Mouse (Mus musculus): ENCODE measurements at regions not wholly inside any gene's neighbourhood (a gene's known extent, or its start where the extent isn't known, plus 50 kb on each side); places are given as distances from the start of the nearest gene placed in this dataset.
"Not testable (repeated sequence)": the region's sequence is repeated elsewhere in the genome, so short reads cannot be mapped to it uniquely, and the experiment has no call there.

- H3K27me3 ChIP-seq (replicated peaks); H3K4me1 ChIP-seq; H3K4me2 ChIP-seq; H3K9me3 ChIP-seq; H3K27ac ChIP-seq; H3K36me3 ChIP-seq; H3K9ac ChIP-seq; H3K4me3 ChIP-seq (replicated peaks): not testable (repeated sequence)
- WGBS: 65% methylated on average over 2 of the region's 2 CpGs
- peak; percentile 43; the same call in 1 of the 2 replicates for ATAC-seq (ENCODE audit: insufficient read depth, low FRiP score, low read depth)
These were observed 263.0 kb downstream of the Nfkbiz start for GRCm38 (mm10) chr16:55575609-55576283.

- Histone ChIP-seq H3K9me3 (no peaks in the 10 kb centered on the region), H3K27ac (no peak overlapping the region), H3K9ac (no peak overlapping the region), H3K4me2 (no peak overlapping the region), H3K4me1 (0 out of 2 replicates have a peak, but pooled peaks cover 3% of the 10 kb centered on the region), H3K27me3 (replicated peaks) (no peaks in the 10 kb centered on the region), H3K4me3 (replicated peaks) (no peak overlapping the region), H3K36me3 (no peaks in the 10 kb centered on the region)
- no peak; the same call in 1 of the 2 replicates for ATAC-seq (ENCODE audit: insufficient read depth, low FRiP score, low read depth)
- WGBS: 46% methylated on average over 7 of the region's 7 CpGs
These were observed 267.6 kb downstream of the Nfkbiz start for GRCm38 (mm10) chr16:55571106-55571505.

DNA sequence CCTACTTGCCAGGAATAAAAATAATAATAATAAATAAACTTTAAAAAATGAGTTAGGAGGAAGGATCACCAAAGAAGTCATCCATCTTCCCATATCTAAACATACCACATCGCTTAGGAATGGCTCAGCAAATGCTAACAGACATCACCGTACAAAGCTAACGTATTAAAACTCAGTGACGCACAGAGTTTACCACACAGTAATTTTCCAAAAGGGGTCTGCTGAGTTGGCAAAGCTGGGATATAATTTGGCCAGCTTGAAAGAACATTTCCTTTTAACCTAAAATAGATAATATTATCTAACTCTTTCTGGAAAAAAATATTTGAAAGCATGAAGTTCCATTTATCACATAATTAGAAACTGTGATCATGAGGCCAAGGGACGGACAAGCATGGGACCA lies 268.6 kb downstream of the Nfkbiz start:
- Histone ChIP-seq H3K27ac (no peak overlapping the region), H3K27me3 (replicated peaks) (no peaks in the 10 kb centered on the region)
- WGBS: 54% methylated on average over 5 of the region's 5 CpGs

DNA sequence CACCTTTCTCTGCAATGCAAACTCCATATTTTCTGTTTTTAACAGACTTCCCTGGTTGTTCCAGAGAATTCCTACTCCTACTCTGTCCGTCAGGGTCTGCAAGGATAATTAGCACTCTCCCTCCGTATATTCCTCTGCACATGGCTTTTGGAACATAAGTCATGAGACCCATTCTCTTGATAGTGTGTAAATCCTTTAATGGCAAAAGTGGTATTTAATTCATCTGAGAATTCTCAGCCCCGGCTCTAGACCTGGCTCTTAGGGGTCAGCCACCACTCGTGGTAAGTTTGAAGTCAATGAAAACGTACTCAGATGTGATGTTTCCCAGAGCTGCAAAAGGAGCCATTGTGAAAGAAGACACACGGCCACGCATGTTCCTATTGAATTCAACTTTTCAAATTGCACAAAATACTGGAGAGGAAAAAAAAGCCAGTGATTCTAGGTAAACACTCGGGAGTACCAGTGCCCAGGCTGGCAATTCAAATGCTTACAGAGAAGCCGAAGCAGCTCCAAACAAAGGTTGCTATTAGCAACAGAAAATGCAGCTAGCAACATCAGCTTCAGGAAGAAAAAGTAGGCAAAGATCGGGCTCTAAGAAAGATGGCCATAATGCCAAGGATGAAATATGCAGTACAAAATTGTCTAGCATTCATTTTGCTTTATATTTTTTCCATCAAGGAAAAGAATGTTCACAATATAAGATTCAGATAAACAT lies 258.2 kb upstream of the Zpld1 start:
- no peak overlapping the region for H3K27ac ChIP-seq
- ATAC-seq (ENCODE audit: insufficient read depth, low FRiP score, low read depth): no peak
- WGBS: 36% methylated on average over 10 of the region's 10 CpGs
- no peak overlapping the region for H3K4me2 ChIP-seq
- H3K27me3 ChIP-seq (replicated peaks): no peaks in the 10 kb centered on the region
- H3K36me3 ChIP-seq: no peaks in the 10 kb centered on the region
- no peak overlapping the region for H3K4me3 ChIP-seq (replicated peaks)
- 0 out of 2 replicates have a peak, but pooled peaks cover 2% of the 10 kb centered on the region for H3K4me1 ChIP-seq
- no peaks in the 10 kb centered on the region for H3K9me3 ChIP-seq
- H3K9ac ChIP-seq: no peak overlapping the region

More for the DNA sequence above, 268.6 kb downstream of the Nfkbiz start:
- Histone ChIP-seq H3K9me3 (no peaks in the 10 kb centered on the region), H3K9ac (no peak overlapping the region), H3K4me2 (no peak overlapping the region), H3K4me1 (0 out of 2 replicates have a peak, but pooled peaks cover 3% of the 10 kb centered on the region), H3K4me3 (replicated peaks) (no peak overlapping the region), H3K36me3 (no peaks in the 10 kb centered on the region)
- no peak for ATAC-seq (ENCODE audit: insufficient read depth, low FRiP score, low read depth)

GRCm38 (mm10) chr16:55555224-55555623 lies 257.4 kb upstream of the Zpld1 start:
- WGBS: 52% methylated on average over 6 of the region's 6 CpGs
- no peak overlapping the region for H3K9ac ChIP-seq
- H3K4me1 ChIP-seq: 0 out of 2 replicates have a peak, but pooled peaks cover 2% of the 10 kb centered on the region
- no peak for ATAC-seq (ENCODE audit: insufficient read depth, low FRiP score, low read depth)
- H3K27ac ChIP-seq: no peak overlapping the region
- no peaks in the 10 kb centered on the region for H3K36me3 ChIP-seq
- no peaks in the 10 kb centered on the region for H3K9me3 ChIP-seq
- no peak overlapping the region for H3K4me2 ChIP-seq
- H3K4me3 ChIP-seq (replicated peaks): no peak overlapping the region
- H3K27me3 ChIP-seq (replicated peaks): no peaks in the 10 kb centered on the region

GRCm38 (mm10) chr16:55553896-55554295 lies 256.1 kb upstream of the Zpld1 start:
- Histone ChIP-seq H3K27me3 (replicated peaks) (no peaks in the 10 kb centered on the region), H3K36me3 (no peaks in the 10 kb centered on the region), H3K4me1 (0 out of 2 replicates have a peak, but pooled peaks cover 2% of the 10 kb centered on the region), H3K9me3 (no peaks in the 10 kb centered on the region), H3K27ac (no peak overlapping the region), H3K9ac (no peak overlapping the region), H3K4me2 (no peak overlapping the region), H3K4me3 (replicated peaks) (no peak overlapping the region)
- no peak for ATAC-seq (ENCODE audit: insufficient read depth, low FRiP score, low read depth)
- 63% methylated on average over 4 of the region's 4 CpGs for WGBS

GRCm38 (mm10) chr16:55551348-55551747 lies 253.6 kb upstream of the Zpld1 start:
- Histone ChIP-seq H3K4me3 (replicated peaks) (no peak overlapping the region), H3K27me3 (replicated peaks) (no peaks in the 10 kb centered on the region), H3K27ac (no peak overlapping the region), H3K9ac (no peak overlapping the region), H3K4me1 (0 out of 2 replicates have a peak, but pooled peaks cover 2% of the 10 kb centered on the region), H3K36me3 (no peaks in the 10 kb centered on the region), H3K4me2 (no peak overlapping the region), H3K9me3 (no peaks in the 10 kb centered on the region)
- WGBS: 91% methylated on average over 1 of the region's 1 CpGs
- no peak for ATAC-seq (ENCODE audit: insufficient read depth, low FRiP score, low read depth)

GRCm38 (mm10) chr16:55550649-55551312 lies 253.0 kb upstream of the Zpld1 start:
- H3K27me3 ChIP-seq (replicated peaks): no peaks in the 10 kb centered on the region
- H3K36me3 ChIP-seq: no peaks in the 10 kb centered on the region
- no peak overlapping the region for H3K4me3 ChIP-seq (replicated peaks)
- H3K9ac ChIP-seq: no peak overlapping the region
- no peak overlapping the region for H3K27ac ChIP-seq
- no peak for ATAC-seq (ENCODE audit: insufficient read depth, low FRiP score, low read depth)
- no peaks in the 10 kb centered on the region for H3K9me3 ChIP-seq
- WGBS: 70% methylated on average over 4 of the region's 4 CpGs
- H3K4me1 ChIP-seq: 0 out of 2 replicates have a peak, but pooled peaks cover 2% of the 10 kb centered on the region
- no peak overlapping the region for H3K4me2 ChIP-seq

DNA sequence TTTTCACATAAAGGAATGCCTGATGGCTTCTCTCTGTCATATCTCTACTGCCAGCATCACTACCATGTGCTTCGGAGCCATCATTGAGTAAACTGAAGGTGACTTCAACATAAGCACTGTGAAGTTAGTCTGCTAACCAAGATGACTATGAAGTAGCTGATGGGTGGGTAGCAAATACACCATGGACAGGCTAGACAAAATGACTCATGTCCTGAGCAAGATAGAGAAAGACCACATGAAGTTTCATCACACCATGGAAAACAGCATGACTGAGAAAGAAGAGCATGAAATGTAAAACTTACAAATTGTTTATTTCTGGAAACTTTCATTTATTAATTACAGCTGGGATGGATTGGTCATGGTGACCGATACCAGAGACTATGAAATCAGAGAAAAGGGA lies 249.3 kb upstream of the Zpld1 start:
- H3K36me3 ChIP-seq: no peaks in the 10 kb centered on the region
- no peak overlapping the region for H3K4me2 ChIP-seq
- ATAC-seq (ENCODE audit: insufficient read depth, low FRiP score, low read depth): no peak
- H3K27me3 ChIP-seq (replicated peaks): no peaks in the 10 kb centered on the region
- H3K27ac ChIP-seq: no peak overlapping the region
- no peaks in the 10 kb centered on the region for H3K9me3 ChIP-seq
- H3K4me1 ChIP-seq: no peaks in the 10 kb centered on the region
- WGBS: 83% methylated on average over 2 of the region's 2 CpGs
- H3K9ac ChIP-seq: no peak overlapping the region
- H3K4me3 ChIP-seq (replicated peaks): no peak overlapping the region

DNA sequence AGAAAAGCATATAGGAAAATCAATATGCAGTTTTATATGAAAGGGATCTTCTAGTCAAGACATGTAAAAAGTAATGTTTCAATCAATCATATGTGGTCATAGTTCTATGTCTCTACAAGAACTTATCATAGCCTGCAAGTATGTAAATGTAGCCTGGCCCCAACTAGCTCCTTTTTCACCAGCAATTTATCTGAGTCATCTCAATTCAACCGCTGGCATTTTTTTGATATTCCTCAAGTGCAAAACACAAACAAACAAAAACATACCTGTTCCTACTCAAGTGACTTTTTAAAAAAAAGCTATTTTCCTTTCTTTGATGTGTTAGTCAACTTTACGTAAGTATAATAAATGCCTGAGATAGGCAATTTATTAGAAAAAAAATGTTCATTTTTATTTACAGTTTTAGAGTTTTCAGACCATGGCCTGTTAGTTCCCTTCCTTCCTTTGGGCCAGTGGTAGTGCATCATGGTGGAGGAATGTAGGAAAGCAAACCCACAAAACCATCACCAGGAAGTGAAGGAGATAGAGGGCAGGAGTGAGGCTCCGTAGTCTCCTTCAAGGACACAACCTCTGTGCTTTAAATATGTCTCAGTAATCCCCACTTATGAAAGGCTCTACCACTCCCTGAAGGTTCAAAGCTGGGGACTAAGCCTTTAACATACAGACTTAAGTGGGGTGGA lies 242.7 kb upstream of the Zpld1 start:
- Histone ChIP-seq H3K4me3 (replicated peaks) (no peak overlapping the region), H3K9ac (no peak overlapping the region), H3K27me3 (replicated peaks) (no peaks in the 10 kb centered on the region), H3K27ac (no peak overlapping the region), H3K9me3 (no peaks in the 10 kb centered on the region), H3K4me1 (no peaks in the 10 kb centered on the region), H3K36me3 (no peaks in the 10 kb centered on the region), H3K4me2 (no peak overlapping the region)
- ATAC-seq (ENCODE audit: insufficient read depth, low FRiP score, low read depth): no peak
- WGBS: 80% methylated on average over 3 of the region's 3 CpGs

- no peaks in the 10 kb centered on the region for H3K4me1 ChIP-seq
- no peak overlapping the region for H3K4me2 ChIP-seq
- H3K9ac ChIP-seq: no peak overlapping the region
- no peaks in the 10 kb centered on the region for H3K27me3 ChIP-seq (replicated peaks)
- 50% methylated on average over 1 of the region's 1 CpGs for WGBS
- no peaks in the 10 kb centered on the region for H3K36me3 ChIP-seq
- ATAC-seq (ENCODE audit: insufficient read depth, low FRiP score, low read depth): no peak
- H3K4me3 ChIP-seq (replicated peaks): no peak overlapping the region
- no peak overlapping the region for H3K27ac ChIP-seq
- H3K9me3 ChIP-seq: no peaks in the 10 kb centered on the region
These were observed 241.4 kb upstream of the Zpld1 start for GRCm38 (mm10) chr16:55539179-55539578.
